Mouse (Mus musculus) midbrain, embryonic 11.5 days (tissue): Measurements from ENCODE around the gene Ubash3a. TPM values are rescaled to one million over a fixed set of nuclear protein-coding genes. Genes with fewer than 3 reads are reported as not detected.

Experiments
- ATAC-seq: fragments of 200-750 bp; cut with Nextera tagmentation; 2 replicates; pipeline ENCODE4 v1.8.0; 2017; ENCODE audit warnings: moderate TSS enrichment, moderate library complexity; ENCODE audit not compliant: low FRiP score
- DNase-seq: peaks from one replicate; pipeline ENCODE4 v3.0.0; 2015; ENCODE audit warnings: low spot score; ENCODE audit errors: missing footprints
- H3K27ac ChIP-seq: fragments of 300-500 bp; sonication (generic); 2 replicates; pipeline ENCODE4 v1.5.1; 2014; ENCODE audit warnings: low read depth, low read length
- H3K27me3 ChIP-seq: fragments of 300-500 bp; sonication (generic); 2 replicates; pipeline ENCODE4 v1.6.1; 2014; ENCODE audit warnings: mild to moderate bottlenecking, low read length, moderate library complexity, mixed read lengths; ENCODE audit not compliant: control insufficient read depth, insufficient read depth
- H3K36me3 ChIP-seq: fragments of 300-500 bp; sonication (generic); 2 replicates; pipeline ENCODE4 v1.6.1; 2014; ENCODE audit warnings: mild to moderate bottlenecking, low read length, moderate library complexity, mixed read lengths; ENCODE audit not compliant: control insufficient read depth, insufficient read depth
- H3K4me1 ChIP-seq: fragments of 300-500 bp; sonication (generic); 2 replicates; pipeline ENCODE4 v1.6.1; 2014; ENCODE audit warnings: low read length; ENCODE audit not compliant: control insufficient read depth, insufficient read depth
- H3K4me2 ChIP-seq: fragments of 300-500 bp; sonication (generic); 2 replicates; pipeline ENCODE4 v1.6.1; 2014; ENCODE audit warnings: mild to moderate bottlenecking, moderate library complexity
- H3K4me3 ChIP-seq: fragments of 300-500 bp; sonication (generic); 2 replicates; pipeline ENCODE4 v1.5.1; 2014; ENCODE audit warnings: low read depth, low read length
- H3K9ac ChIP-seq: fragments of 300-500 bp; sonication (generic); 2 replicates; pipeline ENCODE4 v1.6.1; 2014; ENCODE audit warnings: low read length
- H3K9me3 ChIP-seq: fragments of 300-500 bp; sonication (generic); 2 replicates; pipeline ENCODE4 v1.6.1; 2016; ENCODE audit warnings: low read length; ENCODE audit not compliant: control insufficient read depth
- WGBS: fragments of 180-500 bp; shearing (Covaris S2); extraction: QIAGEN DNeasy Blood & Tissue Kit; methylation state at CpG from one replicate; pipeline ENCODE4 v1.1.7; 2014; 5-methylcytosine and 5-hydroxymethylcytosine counted together
- polyA plus RNA-seq: library from polyadenylated mRNA; unstranded; fragments of >200 nt; fragmentation: Nextera tagmentation; extraction: Ambion mirVana; gene quantifications from 2 replicates; pipeline ENCODE4 v1.2.1, GENCODE M21; 2014

The Ubash3a gene
- polyA plus RNA-seq, 1 experiment from 2014 or later = not detected

DNA sequence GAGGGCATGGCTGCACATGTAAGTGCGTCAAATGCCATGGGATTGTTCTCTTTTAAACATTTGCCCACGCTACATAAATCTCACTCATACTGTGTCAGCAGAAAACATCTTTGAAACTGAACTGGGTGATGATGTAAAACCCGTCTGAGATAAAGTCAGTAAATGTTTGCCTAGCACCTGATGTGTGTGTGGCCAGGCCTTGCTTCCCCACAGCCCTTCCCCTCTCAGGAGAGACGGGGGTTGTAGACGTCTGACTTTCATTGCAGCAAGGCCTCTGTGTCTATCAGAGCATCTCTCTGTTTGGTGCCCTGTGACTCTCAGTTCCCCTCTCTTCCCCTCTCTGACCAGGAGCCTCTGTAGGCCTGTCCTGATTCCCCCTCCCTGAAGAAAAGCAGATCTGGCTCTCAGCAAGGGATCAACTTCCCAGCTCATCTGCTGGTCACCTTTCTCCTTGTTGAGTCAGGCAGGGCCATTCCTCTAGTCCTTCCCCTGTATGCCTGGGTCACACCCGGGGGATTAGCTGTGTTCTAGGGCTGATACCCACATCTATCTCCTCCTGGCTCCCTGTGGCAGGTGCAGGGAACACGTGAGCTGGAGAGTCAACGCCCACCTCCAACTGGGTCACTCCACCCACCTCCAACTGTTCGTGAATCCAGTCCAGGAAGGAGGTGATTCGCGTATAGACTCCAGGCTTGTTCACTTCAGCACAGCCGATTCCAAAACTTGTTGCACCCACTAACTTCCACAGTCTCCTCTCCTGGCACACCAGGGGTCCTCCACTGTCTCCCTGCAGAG lies 24.3 kb upstream of the Ubash3a start:
- 75% methylated on average over 12 of the region's 12 CpGs for WGBS
- no peaks in the 10 kb centered on the region for H3K36me3 ChIP-seq
- ATAC-seq = no peak

GRCm38 (mm10) chr17:31184269-31184990 lies 23.2 kb upstream of the Ubash3a start:
- H3K27me3 ChIP-seq = no peaks in the 10 kb centered on the region
- H3K27ac ChIP-seq = no peak overlapping the region
- no peaks in the 10 kb centered on the region for H3K36me3 ChIP-seq
- H3K4me2 ChIP-seq = no peak overlapping the region
- no peaks in the 10 kb centered on the region for H3K9me3 ChIP-seq
- no peak overlapping the region for H3K9ac ChIP-seq
- no peak for DNase-seq
- H3K4me3 ChIP-seq = no peak overlapping the region
- no peaks in the 10 kb centered on the region for H3K4me1 ChIP-seq
- WGBS = 81% methylated on average over 12 of the region's 12 CpGs
- no peak for ATAC-seq

More for the DNA sequence above, 24.3 kb upstream of the Ubash3a start:
- Histone ChIP-seq H3K9me3 (no peaks in the 10 kb centered on the region), H3K4me1 (no peaks in the 10 kb centered on the region), H3K4me3 (no peak overlapping the region), H3K4me2 (no peak overlapping the region), H3K9ac (no peak overlapping the region), H3K27me3 (no peaks in the 10 kb centered on the region), H3K27ac (no peak overlapping the region)
- no peak for DNase-seq

- peak; percentile 88 for DNase-seq
Observed at GRCm38 (mm10) chr17:31187370-31187769, 20.3 kb upstream of the Ubash3a start.

DNA sequence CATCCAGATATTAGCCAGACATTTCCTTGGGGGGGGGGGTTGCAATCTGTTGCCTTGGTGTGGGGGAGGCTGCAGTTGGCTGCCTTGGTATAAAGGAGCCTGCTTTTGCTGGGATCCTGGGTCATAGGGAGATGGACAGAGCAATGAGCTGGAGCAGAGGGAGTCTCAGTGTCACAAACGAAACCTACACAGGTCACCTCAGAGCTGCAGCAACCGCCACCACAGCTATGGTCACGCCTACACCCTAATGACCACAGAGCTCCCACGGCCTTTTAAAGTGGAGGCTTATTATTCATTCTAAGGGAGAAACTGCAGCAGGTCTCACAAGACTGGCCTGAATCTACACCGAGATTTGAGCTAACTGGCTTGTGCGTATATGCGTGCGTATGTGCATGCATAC lies 15.8 kb upstream of the Ubash3a start:
- no peak overlapping the region for H3K4me3 ChIP-seq
- no peak overlapping the region for H3K27ac ChIP-seq
- H3K27me3 ChIP-seq = no peaks in the 10 kb centered on the region
- DNase-seq (no peak), ATAC-seq (no peak)
- no peaks in the 10 kb centered on the region for H3K4me1 ChIP-seq
- no peak overlapping the region for H3K4me2 ChIP-seq
- no peaks in the 10 kb centered on the region for H3K36me3 ChIP-seq
- no peaks in the 10 kb centered on the region for H3K9me3 ChIP-seq
- no peak overlapping the region for H3K9ac ChIP-seq
- 80% methylated on average over 8 of the region's 8 CpGs for WGBS

More at GRCm38 (mm10) chr17:31187370-31187769, 20.3 kb upstream of the Ubash3a start:
- 27% methylated on average over 4 of the region's 4 CpGs for WGBS
- Histone ChIP-seq H3K4me3 (no peak overlapping the region), H3K9ac (no peak overlapping the region), H3K27me3 (no peaks in the 10 kb centered on the region), H3K4me2 (no peak overlapping the region), H3K9me3 (no peaks in the 10 kb centered on the region), H3K36me3 (no peaks in the 10 kb centered on the region), H3K27ac (no peak overlapping the region), H3K4me1 (no peaks in the 10 kb centered on the region)
- no peak for ATAC-seq

GRCm38 (mm10) chr17:31192663-31193062 lies 15.0 kb upstream of the Ubash3a start:
- H3K9ac ChIP-seq = no peak overlapping the region
- no peaks in the 10 kb centered on the region for H3K27me3 ChIP-seq
- no peak overlapping the region for H3K4me3 ChIP-seq
- no peak overlapping the region for H3K4me2 ChIP-seq
- no peaks in the 10 kb centered on the region for H3K4me1 ChIP-seq
- H3K27ac ChIP-seq = no peak overlapping the region
- WGBS = 55% methylated on average over 2 of the region's 2 CpGs
- no peaks in the 10 kb centered on the region for H3K36me3 ChIP-seq
- no peaks in the 10 kb centered on the region for H3K9me3 ChIP-seq
- ATAC-seq (no peak), DNase-seq (no peak)

DNA sequence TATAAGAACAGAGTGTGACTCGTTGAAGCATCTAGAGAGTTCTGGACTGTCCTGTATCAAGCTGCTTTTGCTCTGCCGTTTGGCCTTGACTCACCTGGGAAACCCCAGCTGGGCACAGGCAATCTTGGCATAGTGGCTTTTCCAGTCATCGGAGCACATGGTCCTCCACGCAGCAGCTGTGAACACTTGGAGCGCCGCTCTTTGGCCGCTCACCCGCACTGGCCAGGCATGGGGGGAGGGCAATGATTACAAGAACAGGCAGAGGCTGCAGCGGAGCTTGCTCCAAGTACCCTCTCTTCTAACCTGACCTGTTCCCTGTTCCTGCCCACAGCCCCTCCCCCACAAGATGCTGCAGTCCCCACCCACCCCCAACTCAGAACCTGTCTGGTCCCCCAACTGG lies 14.3 kb upstream of the Ubash3a start:
- Histone ChIP-seq H3K27me3 (no peaks in the 10 kb centered on the region), H3K9me3 (no peaks in the 10 kb centered on the region), H3K36me3 (no peaks in the 10 kb centered on the region), H3K9ac (no peak overlapping the region), H3K4me2 (no peak overlapping the region), H3K4me1 (no peaks in the 10 kb centered on the region), H3K4me3 (no peak overlapping the region), H3K27ac (no peak overlapping the region)
- 88% methylated on average over 9 of the region's 9 CpGs for WGBS
- ATAC-seq (no peak), DNase-seq (no peak)

- Histone ChIP-seq H3K4me1 (no peaks in the 10 kb centered on the region), H3K4me2 (no peak overlapping the region), H3K27me3 (no peaks in the 10 kb centered on the region), H3K36me3 (no peaks in the 10 kb centered on the region), H3K27ac (no peak overlapping the region), H3K9me3 (no peaks in the 10 kb centered on the region), H3K9ac (no peak overlapping the region), H3K4me3 (no peak overlapping the region)
- DNase-seq (no peak), ATAC-seq (no peak)
- WGBS = 62% methylated on average over 6 of the region's 6 CpGs
Observed at GRCm38 (mm10) chr17:31195207-31195606, 12.5 kb upstream of the Ubash3a start.

DNA sequence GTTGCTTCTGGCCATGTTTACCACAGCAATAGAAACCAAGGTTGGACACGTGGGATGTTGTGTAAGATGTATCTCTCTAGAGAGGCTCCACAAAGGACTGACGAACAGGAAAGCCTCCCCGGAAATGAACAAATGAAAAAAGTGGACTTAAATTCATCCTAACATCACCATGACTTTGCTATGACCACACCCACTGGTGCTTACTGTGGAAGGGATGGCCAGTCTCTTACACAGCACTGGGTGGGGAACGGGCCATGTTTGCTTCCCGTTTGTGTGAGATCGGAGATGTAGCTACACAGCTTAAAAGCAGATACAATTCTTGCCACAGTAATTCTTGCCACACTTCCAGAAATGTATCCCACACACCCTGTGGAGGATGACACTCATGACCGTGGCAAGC lies 11.4 kb upstream of the Ubash3a start:
- H3K27me3 ChIP-seq = no peaks in the 10 kb centered on the region
- 90% methylated on average over 7 of the region's 7 CpGs for WGBS
- H3K27ac ChIP-seq = no peak overlapping the region
- no peaks in the 10 kb centered on the region for H3K4me1 ChIP-seq
- no peak for ATAC-seq
- H3K9me3 ChIP-seq = no peaks in the 10 kb centered on the region
- DNase-seq = no peak
- no peak overlapping the region for H3K4me3 ChIP-seq
- H3K36me3 ChIP-seq = no peaks in the 10 kb centered on the region
- no peak overlapping the region for H3K4me2 ChIP-seq
- H3K9ac ChIP-seq = no peak overlapping the region

- no peaks in the 10 kb centered on the region for H3K36me3 ChIP-seq
- no peak for DNase-seq
- H3K4me1 ChIP-seq = no peaks in the 10 kb centered on the region
- H3K4me3 ChIP-seq = no peak within 1 kb of the TSS
- WGBS = 90% methylated on average over 11 of the region's 11 CpGs
- H3K9me3 ChIP-seq = no peaks in the 10 kb centered on the region
- H3K4me2 ChIP-seq = no peak within 1 kb of the TSS
- no peak for ATAC-seq
- H3K27me3 ChIP-seq = no peaks in the 10 kb centered on the region
- H3K27ac ChIP-seq = no peak within 1 kb of the TSS
- H3K9ac ChIP-seq = no peak within 1 kb of the TSS
Observed at GRCm38 (mm10) chr17:31198877-31199276, 8.8 kb upstream of the Ubash3a start, which contains the start of gene Tmprss3. Tmprss3 (minus strand) TSS chr17:31198977.
